Mouse (Mus musculus): ENCODE results near the gene Pde1c. TPM values are rescaled to one million over a fixed set of nuclear protein-coding genes. Genes with fewer than 3 reads are reported as not detected.

Pde1c gene
- polyA plus RNA-seq, 1 experiment, result 3.1 TPM

DNA sequence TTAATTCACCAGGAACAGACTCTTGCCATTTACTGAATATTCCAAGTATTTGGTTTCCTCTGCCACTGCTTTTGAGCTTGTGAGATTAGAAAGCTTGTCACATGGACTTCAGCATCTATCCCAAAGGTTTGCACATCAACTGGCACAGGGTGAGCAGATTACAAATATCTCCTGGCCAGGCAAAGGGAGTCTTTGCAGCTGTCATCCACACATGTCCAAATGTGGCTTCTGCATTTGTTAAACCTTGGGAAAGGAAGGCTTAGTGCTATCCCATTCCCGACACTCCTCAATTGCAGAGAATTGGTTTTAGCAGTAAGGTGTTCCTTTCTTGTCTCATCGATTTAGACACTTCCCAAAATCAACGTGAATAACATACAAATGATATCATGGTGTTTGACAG lies 221.7 kb downstream of the Pde1c start:
- TF ChIP-seq POLR2A (IDR thresholded peaks at IDR 0.05; ENCODE audit: extremely low read depth, insufficient read depth, low read length) (no peak), CTCF (IDR thresholded peaks at IDR 0.05; ENCODE audit: extremely low read depth, insufficient read depth, low read length) (no peak)
- Histone ChIP-seq H3K27ac (ENCODE audit: insufficient read depth, low read length) (no peak overlapping the region), H3K4me3 (ENCODE audit: insufficient read depth, low read length) (no peak overlapping the region), H3K4me1 (ENCODE audit: control insufficient read depth, insufficient read depth, low read length) (no peaks in the 10 kb centered on the region)

DNA sequence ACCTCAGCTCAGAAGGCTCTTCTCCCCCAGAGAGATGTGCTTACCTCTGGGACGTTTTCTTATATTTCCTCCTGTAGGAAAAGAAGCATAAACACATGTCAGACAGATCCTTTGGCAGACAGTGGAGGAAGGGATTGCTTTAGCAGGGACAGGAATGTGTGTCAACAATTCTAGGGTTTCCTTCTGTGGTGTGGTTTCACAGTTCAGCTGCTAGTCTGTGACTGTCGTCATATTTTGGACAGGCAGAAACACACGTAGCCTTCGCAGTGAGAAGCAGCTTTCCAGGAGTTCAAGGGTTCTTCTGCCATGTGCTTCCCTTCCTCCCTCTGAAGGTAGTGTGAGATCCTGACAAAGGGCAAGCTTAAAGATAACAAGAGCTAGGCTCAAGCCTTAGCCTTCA lies 223.8 kb downstream of the Pde1c start:
- Histone ChIP-seq H3K27ac (ENCODE audit: insufficient read depth, low read length) (no peak overlapping the region), H3K4me3 (ENCODE audit: insufficient read depth, low read length) (no peak overlapping the region), H3K4me1 (ENCODE audit: control insufficient read depth, insufficient read depth, low read length) (no peaks in the 10 kb centered on the region)
- TF ChIP-seq CTCF (IDR thresholded peaks at IDR 0.05; ENCODE audit: extremely low read depth, insufficient read depth, low read length) (no peak), POLR2A (IDR thresholded peaks at IDR 0.05; ENCODE audit: extremely low read depth, insufficient read depth, low read length) (no peak)

DNA sequence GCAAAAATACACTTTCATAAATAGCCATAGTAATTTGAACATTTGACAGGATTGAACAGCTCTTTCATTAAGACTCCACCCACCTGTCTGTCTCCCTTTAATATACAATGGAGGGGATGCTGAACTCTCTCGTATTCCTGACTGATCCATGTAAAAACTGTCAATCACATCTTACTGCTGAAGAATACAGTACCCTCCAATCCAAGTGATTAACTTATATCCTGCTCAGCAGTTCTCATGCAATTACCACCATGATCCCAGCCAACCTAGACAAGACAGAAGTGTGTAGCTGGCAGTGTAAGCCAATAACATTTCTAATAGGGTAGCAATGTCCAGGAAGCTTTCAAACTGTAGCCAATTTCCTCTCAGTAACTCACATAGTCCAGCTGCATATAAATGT lies 226.9 kb downstream of the Pde1c start:
- H3K4me1 ChIP-seq (ENCODE audit: control insufficient read depth, insufficient read depth, low read length), result no peaks in the 10 kb centered on the region
- no peak overlapping the region for H3K4me3 ChIP-seq (ENCODE audit: insufficient read depth, low read length)
- no peak for TF ChIP-seq POLR2A (IDR thresholded peaks at IDR 0.05; ENCODE audit: extremely low read depth, insufficient read depth, low read length)
- no peak for TF ChIP-seq CTCF (IDR thresholded peaks at IDR 0.05; ENCODE audit: extremely low read depth, insufficient read depth, low read length)
- no peak overlapping the region for H3K27ac ChIP-seq (ENCODE audit: insufficient read depth, low read length)

DNA sequence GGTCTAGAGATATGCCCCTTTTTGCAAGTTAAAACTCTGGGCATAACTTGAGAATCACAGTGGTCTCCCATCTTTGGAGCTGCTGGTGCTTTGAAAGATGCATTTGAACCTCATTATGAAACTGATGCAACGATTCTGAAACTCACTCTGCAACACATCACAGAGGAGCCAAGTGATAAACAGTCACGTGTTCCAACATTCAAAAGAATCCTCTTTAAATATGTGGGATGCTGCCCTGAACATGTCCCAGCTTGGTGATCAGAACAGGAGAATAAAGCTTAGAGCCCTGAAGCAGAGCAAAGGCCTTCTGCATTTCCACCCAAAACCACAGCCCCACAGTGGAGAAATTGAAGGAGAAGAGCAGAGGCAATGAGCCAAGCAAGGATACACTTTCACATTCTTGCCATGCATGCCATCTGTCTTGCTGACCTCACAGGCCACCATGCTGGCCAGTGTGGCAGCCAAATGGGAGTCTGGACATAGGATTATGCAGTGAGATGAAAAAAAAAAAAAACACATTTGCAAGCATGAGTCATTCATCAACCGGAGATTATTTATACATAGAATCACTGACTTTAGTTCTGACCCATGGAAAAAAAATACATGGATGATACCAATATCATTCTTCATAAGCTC lies 233.0 kb downstream of the Pde1c start:
- TF ChIP-seq CTCF (IDR thresholded peaks at IDR 0.05; ENCODE audit: extremely low read depth, insufficient read depth, low read length) (no peak), POLR2A (IDR thresholded peaks at IDR 0.05; ENCODE audit: extremely low read depth, insufficient read depth, low read length) (no peak)
- no peak overlapping the region for H3K27ac ChIP-seq (ENCODE audit: insufficient read depth, low read length)
- H3K4me3 ChIP-seq (ENCODE audit: insufficient read depth, low read length), result no peak overlapping the region
- H3K4me1 ChIP-seq (ENCODE audit: control insufficient read depth, insufficient read depth, low read length), result no peaks in the 10 kb centered on the region

- H3K4me1 ChIP-seq (ENCODE audit: control insufficient read depth, insufficient read depth, low read length), result no peaks in the 10 kb centered on the region
- H3K4me3 ChIP-seq (ENCODE audit: insufficient read depth, low read length), result no peak overlapping the region
- no peak for TF ChIP-seq CTCF (IDR thresholded peaks at IDR 0.05; ENCODE audit: extremely low read depth, insufficient read depth, low read length)
- no peak for TF ChIP-seq POLR2A (IDR thresholded peaks at IDR 0.05; ENCODE audit: extremely low read depth, insufficient read depth, low read length)
- no peak overlapping the region for H3K27ac ChIP-seq (ENCODE audit: insufficient read depth, low read length)
Observed at GRCm38 (mm10) chr6:56332149-56332548, 236.8 kb downstream of the Pde1c start.

- TF ChIP-seq POLR2A (IDR thresholded peaks at IDR 0.05; ENCODE audit: extremely low read depth, insufficient read depth, low read length), result no peak
- no peak for TF ChIP-seq CTCF (IDR thresholded peaks at IDR 0.05; ENCODE audit: extremely low read depth, insufficient read depth, low read length)
- Histone ChIP-seq H3K4me3 (ENCODE audit: insufficient read depth, low read length) (no peak overlapping the region), H3K4me1 (ENCODE audit: control insufficient read depth, insufficient read depth, low read length) (no peaks in the 10 kb centered on the region), H3K27ac (ENCODE audit: insufficient read depth, low read length) (no peak overlapping the region)
Observed at GRCm38 (mm10) chr6:56331432-56331831, 237.5 kb downstream of the Pde1c start.

DNA sequence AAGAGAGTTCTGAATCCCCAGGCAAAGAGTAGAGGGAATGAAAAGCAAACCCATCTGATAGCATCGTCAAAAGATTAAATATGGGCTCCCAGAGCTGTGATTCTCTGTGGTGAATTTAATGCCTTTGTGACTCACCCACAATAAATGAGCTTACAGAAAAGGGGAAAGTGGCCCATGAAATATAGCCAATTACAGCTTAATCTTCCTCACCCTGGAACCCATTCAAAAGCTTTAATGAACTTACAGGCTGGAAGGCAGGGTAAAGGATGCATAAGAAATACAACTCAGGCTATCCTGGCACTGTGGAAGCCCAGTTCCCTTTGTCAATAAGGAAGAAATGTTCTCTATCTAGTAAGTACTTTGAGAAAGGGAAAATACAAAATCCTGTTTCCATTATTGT lies 240.8 kb downstream of the Pde1c start:
- TF ChIP-seq CTCF (IDR thresholded peaks at IDR 0.05; ENCODE audit: extremely low read depth, insufficient read depth, low read length) (no peak), POLR2A (IDR thresholded peaks at IDR 0.05; ENCODE audit: extremely low read depth, insufficient read depth, low read length) (no peak)
- Histone ChIP-seq H3K4me3 (ENCODE audit: insufficient read depth, low read length) (no peak overlapping the region), H3K4me1 (ENCODE audit: control insufficient read depth, insufficient read depth, low read length) (no peaks in the 10 kb centered on the region), H3K27ac (ENCODE audit: insufficient read depth, low read length) (no peak overlapping the region)

- Histone ChIP-seq H3K4me3 (ENCODE audit: insufficient read depth, low read length) (no peak overlapping the region), H3K4me1 (ENCODE audit: control insufficient read depth, insufficient read depth, low read length) (no peaks in the 10 kb centered on the region), H3K27ac (ENCODE audit: insufficient read depth, low read length) (no peak overlapping the region)
- TF ChIP-seq CTCF (IDR thresholded peaks at IDR 0.05; ENCODE audit: extremely low read depth, insufficient read depth, low read length) (no peak), POLR2A (IDR thresholded peaks at IDR 0.05; ENCODE audit: extremely low read depth, insufficient read depth, low read length) (no peak)
Observed at GRCm38 (mm10) chr6:56322799-56323198, 246.1 kb downstream of the Pde1c start.

- H3K27ac ChIP-seq (ENCODE audit: insufficient read depth, low read length), result no peak overlapping the region
- TF ChIP-seq CTCF (IDR thresholded peaks at IDR 0.05; ENCODE audit: extremely low read depth, insufficient read depth, low read length), result no peak
- TF ChIP-seq POLR2A (IDR thresholded peaks at IDR 0.05; ENCODE audit: extremely low read depth, insufficient read depth, low read length), result no peak
- no peak overlapping the region for H3K4me3 ChIP-seq (ENCODE audit: insufficient read depth, low read length)
- no peaks in the 10 kb centered on the region for H3K4me1 ChIP-seq (ENCODE audit: control insufficient read depth, insufficient read depth, low read length)
Observed at GRCm38 (mm10) chr6:56310318-56310717, 258.6 kb downstream of the Pde1c start.

DNA sequence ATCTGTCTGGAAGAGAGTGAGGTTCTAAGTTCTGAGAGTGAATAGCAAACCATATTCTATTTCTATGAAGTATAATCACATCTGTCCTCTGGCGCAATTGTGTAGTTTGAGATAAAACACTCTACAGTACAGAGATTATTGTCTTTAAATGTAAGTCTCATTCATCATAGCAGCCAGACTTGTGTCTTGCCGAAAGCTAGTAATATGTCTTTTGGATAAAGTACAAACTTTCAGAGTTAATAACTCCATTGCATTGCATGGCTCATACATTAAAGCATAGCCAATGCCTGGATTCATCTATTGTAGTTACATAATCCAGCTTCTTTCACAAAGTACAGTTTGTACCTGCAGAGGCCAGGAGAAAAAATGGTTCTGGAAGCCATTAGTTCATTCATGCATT lies 262.8 kb downstream of the Pde1c start:
- Histone ChIP-seq H3K27ac (ENCODE audit: insufficient read depth, low read length) (no peak overlapping the region), H3K4me3 (ENCODE audit: insufficient read depth, low read length) (no peak overlapping the region), H3K4me1 (ENCODE audit: control insufficient read depth, insufficient read depth, low read length) (no peaks in the 10 kb centered on the region)
- no peak for TF ChIP-seq POLR2A (IDR thresholded peaks at IDR 0.05; ENCODE audit: extremely low read depth, insufficient read depth, low read length)
- TF ChIP-seq CTCF (IDR thresholded peaks at IDR 0.05; ENCODE audit: extremely low read depth, insufficient read depth, low read length), result no peak

All from cortical plate, adult 2 months (tissue).